Mouse (Mus musculus): ENCODE results near the gene Rwdd2a.

DNA sequence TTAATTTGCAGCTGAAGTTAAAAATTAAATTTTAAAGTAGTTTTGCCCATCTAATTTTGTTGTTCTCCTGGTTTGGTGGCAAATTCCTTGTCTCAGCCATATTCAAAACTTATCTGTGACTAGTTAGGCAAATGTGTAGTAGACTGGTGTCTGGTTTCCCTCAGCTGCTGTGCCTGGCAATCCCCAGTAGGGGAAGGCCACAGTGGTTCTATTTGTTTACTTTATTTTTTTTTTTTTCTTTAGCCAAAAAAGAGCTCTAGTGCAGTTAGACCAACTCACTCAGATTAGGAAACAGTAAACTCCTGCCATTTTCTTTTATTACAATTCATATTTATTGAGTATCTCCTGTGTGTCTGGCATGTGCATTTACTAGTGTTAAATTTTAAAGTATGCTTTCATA, 49.5 kb upstream of the Rwdd2a start:
- TF ChIP-seq CTCF (IDR thresholded peaks at IDR 0.05; ENCODE audit: borderline replicate concordance, insufficient read depth, low read depth, low read length) (no peak), POLR2A (IDR thresholded peaks at IDR 0.05; ENCODE audit: borderline replicate concordance, insufficient read depth, low read length) (no peak)

Data from cerebellum, adult 2 months (tissue).